Mouse (Mus musculus): ENCODE results near the gene Tnc. TPM values are rescaled to one million over a fixed set of nuclear protein-coding genes. Genes with fewer than 3 reads are reported as not detected.

The Tnc gene
- 47.1 and 53.7 TPM in 2 replicates for polyA plus RNA-seq (2016; fragmentation: Nextera tagmentation; extraction: Ambion mirVana)

GRCm38 (mm10) chr4:64046831-64047493 is at the start of gene Tnc:
Tnc (minus strand) TSS chr4:64047015.
- under 1% methylated on average over 26 of the region's 26 CpGs for WGBS
- peak; percentile 88 for ATAC-seq (ENCODE audit: insufficient number of reproducible peaks, insufficient read depth, low FRiP score, low TSS enrichment)
- Histone ChIP-seq H3K9me3 (no peaks in the 10 kb centered on the region), H3K9ac (peak within 1 kb of the TSS; percentile 31; the same call in 1 of the 2 replicates), H3K4me3 (peak within 1 kb of the TSS; percentile 44), H3K27me3 (0 out of 2 replicates have a peak, but pooled peaks cover 9% of the 10 kb centered on the region), H3K27ac (peak within 1 kb of the TSS; percentile 37; the same call in 1 of the 2 replicates), H3K4me2 (replicated peaks) (peak within 1 kb of the TSS; percentile 69), H3K36me3 (no peaks in the 10 kb centered on the region), H3K4me1 (peaks cover 30% of the 10 kb centered on the region)

DNA sequence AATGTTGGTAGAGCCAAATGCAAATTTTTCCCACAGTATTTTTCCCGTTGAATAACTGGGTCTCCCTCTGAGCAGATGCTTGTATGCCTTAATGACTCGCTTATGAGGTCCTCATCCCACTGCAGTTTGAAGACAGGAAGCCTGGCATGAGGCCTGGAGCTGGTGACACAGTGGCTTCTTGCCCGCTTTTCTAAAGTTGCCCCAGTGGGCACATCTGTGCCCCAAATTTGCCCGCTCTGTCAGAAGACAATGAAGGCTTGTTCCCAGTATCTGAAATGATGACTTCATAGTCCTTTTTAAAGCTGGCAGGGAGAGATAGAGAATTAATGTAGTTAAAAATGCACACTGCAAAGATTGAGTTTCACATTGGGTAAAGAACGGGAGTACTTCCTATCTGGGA is 47.4 kb upstream of the Tnc start:
- Histone ChIP-seq H3K9ac (no peak overlapping the region), H3K27me3 (no peaks in the 10 kb centered on the region), H3K36me3 (no peaks in the 10 kb centered on the region), H3K27ac (no peak overlapping the region), H3K4me2 (replicated peaks) (no peak overlapping the region), H3K4me3 (no peak overlapping the region), H3K4me1 (no peaks in the 10 kb centered on the region), H3K9me3 (no peaks in the 10 kb centered on the region)
- WGBS = 85% methylated on average over 5 of the region's 5 CpGs
- no peak for ATAC-seq (ENCODE audit: insufficient number of reproducible peaks, insufficient read depth, low FRiP score, low TSS enrichment)

DNA sequence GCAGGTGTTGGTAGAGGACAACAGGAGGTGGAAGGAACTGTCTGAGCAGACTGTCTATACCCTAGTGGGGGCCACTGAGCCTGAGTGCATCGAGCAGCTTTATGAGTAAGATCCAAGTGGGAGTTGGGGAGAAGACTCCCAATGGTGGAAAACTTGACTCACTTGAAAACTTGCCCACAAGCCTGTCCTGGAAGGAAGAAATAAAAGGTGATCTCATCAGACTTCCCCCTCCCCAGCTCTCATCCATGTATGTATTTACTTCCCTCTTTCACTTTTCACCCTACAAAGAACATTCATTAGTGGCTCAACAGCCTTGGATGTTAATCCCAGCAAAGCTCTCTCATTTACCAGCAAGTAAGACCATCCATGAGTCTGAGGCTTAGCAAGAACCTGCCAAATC is 46.0 kb upstream of the Tnc start:
- WGBS = 61% methylated on average over 1 of the region's 1 CpGs
- no peak overlapping the region for H3K9ac ChIP-seq
- H3K9me3 ChIP-seq = no peaks in the 10 kb centered on the region
- H3K27me3 ChIP-seq = no peaks in the 10 kb centered on the region
- H3K4me2 ChIP-seq (replicated peaks) = no peak overlapping the region
- no peak for ATAC-seq (ENCODE audit: insufficient number of reproducible peaks, insufficient read depth, low FRiP score, low TSS enrichment)
- H3K4me1 ChIP-seq = no peaks in the 10 kb centered on the region
- no peak overlapping the region for H3K4me3 ChIP-seq
- no peak overlapping the region for H3K27ac ChIP-seq
- H3K36me3 ChIP-seq = no peaks in the 10 kb centered on the region

DNA sequence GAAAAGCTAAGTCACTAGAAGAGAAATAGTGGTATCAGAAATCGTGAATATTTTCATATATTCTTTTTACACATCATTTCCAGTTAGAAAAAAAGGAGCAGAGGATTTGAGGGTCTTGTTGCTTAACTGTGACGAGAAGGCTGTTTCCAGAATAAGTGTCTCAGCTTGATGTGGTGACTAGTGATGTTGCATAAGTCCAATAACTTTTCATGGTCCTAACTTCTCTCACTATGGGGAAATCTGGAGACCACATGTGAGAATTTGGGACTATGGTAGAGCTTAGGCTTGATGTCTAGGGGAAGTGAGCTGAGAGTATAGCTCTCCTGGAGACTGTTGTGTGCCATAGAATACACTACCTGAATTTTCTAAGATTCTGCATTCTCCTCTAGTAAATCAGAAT is 42.6 kb upstream of the Tnc start:
- H3K27me3 ChIP-seq = no peaks in the 10 kb centered on the region
- no peak for ATAC-seq (ENCODE audit: insufficient number of reproducible peaks, insufficient read depth, low FRiP score, low TSS enrichment)
- 78% methylated on average over 2 of the region's 2 CpGs for WGBS

DNA sequence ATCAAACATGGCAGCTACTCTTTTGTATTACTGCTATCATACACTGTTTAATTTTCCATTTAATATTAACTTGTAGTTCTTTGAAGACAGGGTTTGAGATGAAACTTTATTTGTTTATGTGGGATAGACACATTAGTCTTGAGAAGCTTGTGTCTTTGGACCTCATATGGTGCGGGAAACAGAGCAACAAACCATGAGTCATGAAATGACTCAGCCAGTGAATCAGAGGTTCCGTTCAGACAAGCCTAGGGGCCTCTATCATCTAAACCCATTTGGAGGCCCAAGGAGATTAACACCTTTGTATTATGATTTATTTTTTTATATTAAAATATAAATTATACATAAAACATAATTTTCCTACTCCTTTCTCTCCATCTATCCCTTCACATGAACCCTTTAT is 40.9 kb upstream of the Tnc start:
- WGBS = 95% methylated on average over 2 of the region's 2 CpGs
- Histone ChIP-seq H3K27ac (no peak overlapping the region), H3K4me1 (no peaks in the 10 kb centered on the region), H3K9ac (no peak overlapping the region), H3K9me3 (no peaks in the 10 kb centered on the region), H3K27me3 (no peaks in the 10 kb centered on the region), H3K4me3 (no peak overlapping the region), H3K4me2 (replicated peaks) (no peak overlapping the region), H3K36me3 (no peaks in the 10 kb centered on the region)
- no peak for ATAC-seq (ENCODE audit: insufficient number of reproducible peaks, insufficient read depth, low FRiP score, low TSS enrichment)

More for the DNA sequence above, 42.6 kb upstream of the Tnc start:
- H3K9ac ChIP-seq = no peak overlapping the region
- no peak overlapping the region for H3K4me2 ChIP-seq (replicated peaks)
- no peak overlapping the region for H3K4me3 ChIP-seq
- no peaks in the 10 kb centered on the region for H3K9me3 ChIP-seq
- H3K27ac ChIP-seq = no peak overlapping the region
- H3K4me1 ChIP-seq = no peaks in the 10 kb centered on the region
- H3K36me3 ChIP-seq = no peaks in the 10 kb centered on the region

GRCm38 (mm10) chr4:64085993-64086567 is 39.3 kb upstream of the Tnc start:
- H3K27ac ChIP-seq = no peak overlapping the region
- no peak overlapping the region for H3K4me3 ChIP-seq
- no peaks in the 10 kb centered on the region for H3K4me1 ChIP-seq
- H3K9me3 ChIP-seq = no peaks in the 10 kb centered on the region
- H3K27me3 ChIP-seq = no peaks in the 10 kb centered on the region
- WGBS = 85% methylated on average over 1 of the region's 1 CpGs
- no peak overlapping the region for H3K4me2 ChIP-seq (replicated peaks)
- no peak overlapping the region for H3K9ac ChIP-seq
- no peak for ATAC-seq (ENCODE audit: insufficient number of reproducible peaks, insufficient read depth, low FRiP score, low TSS enrichment)
- H3K36me3 ChIP-seq = no peaks in the 10 kb centered on the region

- Histone ChIP-seq H3K4me3 (no peak overlapping the region), H3K9ac (no peak overlapping the region), H3K36me3 (no peaks in the 10 kb centered on the region), H3K4me1 (no peaks in the 10 kb centered on the region), H3K4me2 (replicated peaks) (no peak overlapping the region), H3K9me3 (no peaks in the 10 kb centered on the region), H3K27ac (no peak overlapping the region), H3K27me3 (no peaks in the 10 kb centered on the region)
- no peak for ATAC-seq (ENCODE audit: insufficient number of reproducible peaks, insufficient read depth, low FRiP score, low TSS enrichment)
- WGBS = 61% methylated on average over 5 of the region's 5 CpGs
Measured at GRCm38 (mm10) chr4:64083858-64084257, 37.0 kb upstream of the Tnc start.

GRCm38 (mm10) chr4:64078029-64078619 is 31.3 kb upstream of the Tnc start:
- 96% methylated on average over 2 of the region's 2 CpGs for WGBS
- H3K4me2 ChIP-seq (replicated peaks) = no peak overlapping the region
- H3K27me3 ChIP-seq = no peaks in the 10 kb centered on the region
- H3K36me3 ChIP-seq = no peaks in the 10 kb centered on the region
- no peak overlapping the region for H3K9ac ChIP-seq
- no peak for ATAC-seq (ENCODE audit: insufficient number of reproducible peaks, insufficient read depth, low FRiP score, low TSS enrichment)
- no peak overlapping the region for H3K4me3 ChIP-seq
- no peaks in the 10 kb centered on the region for H3K9me3 ChIP-seq
- no peaks in the 10 kb centered on the region for H3K4me1 ChIP-seq
- no peak overlapping the region for H3K27ac ChIP-seq

DNA sequence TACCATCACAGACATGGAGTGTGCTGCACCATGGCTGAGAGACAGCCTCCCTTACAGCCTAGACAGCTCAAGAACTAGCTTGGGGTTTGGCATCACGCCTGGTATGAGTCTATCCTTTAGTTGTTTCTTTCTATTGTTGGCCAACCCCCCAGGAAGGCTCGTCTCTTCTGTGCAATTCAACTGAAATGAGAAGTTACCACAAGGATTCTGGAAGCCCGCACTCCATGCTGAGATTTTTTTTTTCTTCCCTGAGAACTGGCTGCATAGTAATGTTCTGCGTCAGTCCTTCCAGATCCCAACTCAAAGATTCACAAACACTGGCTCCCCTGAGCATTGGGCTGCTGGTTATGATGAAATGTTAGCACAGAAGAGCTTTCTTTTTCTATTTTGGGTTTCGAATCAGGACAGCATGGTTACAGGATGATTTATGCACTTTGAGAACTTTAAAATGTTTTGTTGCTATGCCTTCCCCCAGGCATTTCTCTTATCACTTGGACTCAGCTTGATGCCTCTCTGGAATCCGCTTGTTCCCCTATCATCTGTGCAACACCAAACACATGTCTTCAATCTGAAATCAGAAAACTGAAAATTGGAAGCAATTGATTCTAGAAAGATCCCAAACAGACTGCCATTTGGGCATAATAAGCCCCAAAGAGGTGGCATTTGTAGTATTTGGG is 29.7 kb upstream of the Tnc start:
- Histone ChIP-seq H3K27me3 (no peaks in the 10 kb centered on the region), H3K4me3 (no peak overlapping the region), H3K4me1 (no peaks in the 10 kb centered on the region), H3K9me3 (no peaks in the 10 kb centered on the region), H3K9ac (no peak overlapping the region), H3K36me3 (no peaks in the 10 kb centered on the region), H3K4me2 (replicated peaks) (no peak overlapping the region), H3K27ac (no peak overlapping the region)
- WGBS = 68% methylated on average over 6 of the region's 6 CpGs
- no peak for ATAC-seq (ENCODE audit: insufficient number of reproducible peaks, insufficient read depth, low FRiP score, low TSS enrichment)

DNA sequence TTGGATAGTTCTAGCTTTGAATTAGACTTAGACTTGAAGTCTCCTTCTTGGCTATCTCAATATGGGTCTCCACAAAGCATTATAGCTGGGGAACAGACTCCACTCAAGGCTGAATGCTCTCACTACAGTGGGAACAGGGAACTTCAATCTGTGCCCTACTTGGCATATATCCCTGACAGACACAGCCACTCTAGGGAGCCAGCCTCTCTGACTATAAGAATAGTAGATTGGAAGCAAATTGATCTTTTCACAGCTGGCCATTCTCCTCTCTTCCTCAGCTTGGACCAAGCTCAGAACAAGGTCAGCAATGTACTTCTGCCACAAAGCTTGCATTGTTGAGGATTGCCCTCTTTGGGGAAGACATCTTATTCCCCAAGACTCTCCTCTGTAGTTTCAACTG is 27.9 kb upstream of the Tnc start:
- Histone ChIP-seq H3K4me3 (no peak overlapping the region), H3K36me3 (no peaks in the 10 kb centered on the region), H3K27me3 (no peaks in the 10 kb centered on the region), H3K9me3 (no peaks in the 10 kb centered on the region), H3K4me2 (replicated peaks) (no peak overlapping the region), H3K4me1 (no peaks in the 10 kb centered on the region), H3K27ac (no peak overlapping the region), H3K9ac (no peak overlapping the region)
- no peak for ATAC-seq (ENCODE audit: insufficient number of reproducible peaks, insufficient read depth, low FRiP score, low TSS enrichment)

GRCm38 (mm10) chr4:64067394-64067793 is 20.6 kb upstream of the Tnc start:
- Histone ChIP-seq H3K27ac (peak overlapping the region; percentile 30; the same call in 1 of the 2 replicates), H3K4me1 (peaks cover 7% of the 10 kb centered on the region), H3K9me3 (no peaks in the 10 kb centered on the region), H3K27me3 (no peaks in the 10 kb centered on the region), H3K9ac (no peak overlapping the region), H3K4me2 (replicated peaks) (no peak overlapping the region), H3K36me3 (no peaks in the 10 kb centered on the region), H3K4me3 (no peak overlapping the region)
- 51% methylated on average over 7 of the region's 7 CpGs for whole genome bisulfite sequencing
- ATAC-seq (ENCODE audit: insufficient number of reproducible peaks, insufficient read depth, low FRiP score, low TSS enrichment) = no peak

- Histone ChIP-seq H3K27me3 (no peaks in the 10 kb centered on the region), H3K4me3 (no peak overlapping the region), H3K36me3 (no peaks in the 10 kb centered on the region), H3K4me1 (peaks cover 7% of the 10 kb centered on the region), H3K9ac (no peak overlapping the region), H3K9me3 (no peaks in the 10 kb centered on the region), H3K4me2 (replicated peaks) (0 out of 2 replicates have a peak overlapping the region, but pooled peaks have one; percentile 14), H3K27ac (no peak overlapping the region)
- peak; percentile 81 for ATAC-seq (ENCODE audit: insufficient number of reproducible peaks, insufficient read depth, low FRiP score, low TSS enrichment)
- 33% methylated on average over 10 of the region's 10 CpGs for WGBS
Measured at GRCm38 (mm10) chr4:64065266-64065665, 18.5 kb upstream of the Tnc start.

Data from embryonic facial prominence, embryonic 12.5 days (tissue).